Mouse (Mus musculus) kidney, adult 2 months (tissue): ENCODE results near the gene Gpr137. TPM values are rescaled to one million over a fixed set of nuclear protein-coding genes. Genes with fewer than 3 reads are reported as not detected.

Experiments
- DNase-seq: peaks from one replicate; pipeline ENCODE4 v3.0.0; 2021
- H3K27ac ChIP-seq: fragments of 200-500 bp; 2 replicates; pipeline ENCODE4 v1.5.1; 2012; ENCODE audit warnings: low read depth, low read length, control low read depth, inconsistent platforms; ENCODE audit not compliant: insufficient read depth
- H3K27me3 ChIP-seq: fragments of 200-500 bp; replicated peaks from 2 replicates; pipeline ENCODE4 v1.6.1; 2012; ENCODE audit warnings: mild to moderate bottlenecking, moderate library complexity, low read length, inconsistent platforms; ENCODE audit not compliant: control insufficient read depth, insufficient read depth
- H3K36me3 ChIP-seq: fragments of 200-500 bp; 2 replicates; pipeline ENCODE4 v1.6.1; 2012; ENCODE audit warnings: mild to moderate bottlenecking, moderate library complexity, low read length, inconsistent platforms; ENCODE audit not compliant: control insufficient read depth, insufficient read depth
- H3K4me1 ChIP-seq: fragments of 200-500 bp; 2 replicates; pipeline ENCODE4 v1.6.1; 2011; ENCODE audit warnings: low read length; ENCODE audit not compliant: control insufficient read depth, insufficient read depth
- H3K4me3 ChIP-seq: fragments of 200-500 bp; 2 replicates; pipeline ENCODE4 v1.5.1; 2011; ENCODE audit warnings: mild to moderate bottlenecking, low read depth, low read length, control low read depth; ENCODE audit not compliant: insufficient read depth
- CTCF ChIP-seq: fragments of 200-500 bp; conservative IDR thresholded peaks from 2 replicates; pipeline ENCODE4 v1.5.1; 2011; ENCODE audit warnings: low read depth, mild to moderate bottlenecking, control low read depth, low read length, moderate library complexity, mixed read lengths; ENCODE audit not compliant: insufficient read depth, insufficient read length
- POLR2A ChIP-seq: fragments of 200-500 bp; IDR thresholded peaks from one replicate; pipeline ENCODE4 v1.6.1; 2011; ENCODE audit warnings: low read depth, low read length, control low read depth
- WGBS: fragments of 180-500 bp; shearing (Covaris S2); methylation state at CpG from one replicate; pipeline ENCODE4 v1.1.7; 2018; 5-methylcytosine and 5-hydroxymethylcytosine counted together
- polyA plus RNA-seq: library from polyadenylated mRNA; depleted of rRNA; stranded (reverse); fragments of >200 nt; gene quantifications from 2 replicates; pipeline ENCODE4 v1.2.3, GENCODE M21; 2012

Gpr137 gene
- polyA plus RNA-seq, 1 experiment = 78.4 TPM

GRCm38 (mm10) chr19:6985300-6985699 lies 43.0 kb upstream of the Gpr137 start:
- DNase-seq = no peak
- Histone ChIP-seq H3K4me3 (no peak overlapping the region), H3K36me3 (no peaks in the 10 kb centered on the region), H3K4me1 (peaks cover 6% of the 10 kb centered on the region; the same call in 1 of the 2 replicates), H3K27me3 (no peaks in the 10 kb centered on the region), H3K27ac (no peak overlapping the region)
- 86% methylated on average over 19 of the region's 19 CpGs for WGBS
- TF ChIP-seq CTCF = no peak
- TF ChIP-seq POLR2A = no peak

GRCm38 (mm10) chr19:6983621-6984020 lies 41.3 kb upstream of the Gpr137 start:
- Histone ChIP-seq H3K4me1 (peaks cover 13% of the 10 kb centered on the region; the same call in 1 of the 2 replicates), H3K27me3 (no peaks in the 10 kb centered on the region), H3K27ac (no peak overlapping the region), H3K4me3 (no peak overlapping the region), H3K36me3 (no peaks in the 10 kb centered on the region)
- TF ChIP-seq CTCF (no peak), POLR2A (no peak)
- 96% methylated on average over 5 of the region's 5 CpGs for WGBS
- DNase-seq = no peak

GRCm38 (mm10) chr19:6981465-6981864 lies 39.2 kb upstream of the Gpr137 start:
- peaks cover 13% of the 10 kb centered on the region; the same call in 1 of the 2 replicates for H3K4me1 ChIP-seq
- H3K27me3 ChIP-seq = no peaks in the 10 kb centered on the region
- TF ChIP-seq CTCF (no peak), POLR2A (no peak)
- WGBS = 78% methylated on average over 4 of the region's 4 CpGs
- no peaks in the 10 kb centered on the region for H3K36me3 ChIP-seq
- no peak overlapping the region for H3K4me3 ChIP-seq
- H3K27ac ChIP-seq = peak overlapping the region; percentile 98; the same call in 1 of the 2 replicates
- DNase-seq = no peak

GRCm38 (mm10) chr19:6980381-6981093 lies 38.3 kb upstream of the Gpr137 start, which contains the start of gene Fkbp2:
TSS of gene Fkbp2 (minus strand) at chr19:6980501.
- 1% methylated on average over 38 of the region's 38 CpGs for WGBS
- Histone ChIP-seq H3K27ac (peak within 1 kb of the TSS; percentile 98), H3K27me3 (no peaks in the 10 kb centered on the region), H3K4me3 (peak within 1 kb of the TSS; percentile 84), H3K36me3 (no peaks in the 10 kb centered on the region), H3K4me1 (peaks cover 18% of the 10 kb centered on the region; the same call in 1 of the 2 replicates)
- TF ChIP-seq POLR2A (peak; percentile 98), CTCF (no peak)
- peak; percentile 100 for DNase-seq

GRCm38 (mm10) chr19:6979486-6980380 lies 37.5 kb upstream of the Gpr137 start:
- Histone ChIP-seq H3K36me3 (no peaks in the 10 kb centered on the region), H3K4me3 (peak overlapping the region; percentile 71), H3K4me1 (peaks cover 18% of the 10 kb centered on the region; the same call in 1 of the 2 replicates), H3K27ac (peak overlapping the region; percentile 87), H3K27me3 (no peaks in the 10 kb centered on the region)
- TF ChIP-seq POLR2A (no peak), CTCF (peak; percentile 55)
- peak; percentile 100 for DNase-seq
- under 1% methylated on average over 59 of the region's 59 CpGs for WGBS

- WGBS = 15% methylated on average over 11 of the region's 11 CpGs
- no peaks in the 10 kb centered on the region for H3K27me3 ChIP-seq
- DNase-seq = peak; percentile 38
Measured at GRCm38 (mm10) chr19:6979001-6979479, 36.8 kb upstream of the Gpr137 start.

More at GRCm38 (mm10) chr19:6979001-6979479, 36.8 kb upstream of the Gpr137 start:
- H3K4me1 ChIP-seq = peaks cover 18% of the 10 kb centered on the region; the same call in 1 of the 2 replicates
- TF ChIP-seq POLR2A (no peak), CTCF (no peak)
- no peaks in the 10 kb centered on the region for H3K36me3 ChIP-seq
- H3K27ac ChIP-seq = peak overlapping the region; percentile 12; the same call in 1 of the 2 replicates
- peak overlapping the region; percentile 71 for H3K4me3 ChIP-seq
